Mouse (Mus musculus): Measurements from ENCODE around the gene Slk. TPM values are rescaled to one million over a fixed set of nuclear protein-coding genes. Genes with fewer than 3 reads are reported as not detected.

The Slk gene
- polyA plus RNA-seq, 1 experiment from 2014 or later: 11.8 TPM

DNA sequence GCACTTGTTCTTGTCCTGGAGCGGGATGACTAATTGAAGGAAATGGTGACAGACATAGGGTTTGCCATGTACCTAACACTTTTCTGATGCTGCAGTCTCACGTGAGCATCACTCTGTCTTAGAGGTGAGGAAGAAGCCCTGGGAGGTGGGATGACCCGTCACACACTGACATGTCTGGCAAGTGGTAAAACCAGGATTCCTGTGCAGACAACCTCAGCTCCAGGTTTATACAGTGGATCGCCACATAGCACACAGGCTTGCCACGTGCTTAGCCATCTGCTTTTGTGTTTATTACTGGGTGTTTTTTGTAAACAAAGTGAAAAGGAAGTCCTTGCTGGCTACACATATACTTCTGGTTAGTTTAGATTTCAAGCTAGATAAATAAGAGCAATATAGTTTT is 49.6 kb downstream of the Slk start:
- H3K27me3 ChIP-seq: no peaks in the 10 kb centered on the region
- no peaks in the 10 kb centered on the region for H3K9me3 ChIP-seq
- H3K4me2 ChIP-seq: no peak overlapping the region
- H3K4me1 ChIP-seq (replicated peaks): no peaks in the 10 kb centered on the region
- no peak overlapping the region for H3K27ac ChIP-seq
- H3K9ac ChIP-seq (replicated peaks): no peak overlapping the region
- H3K36me3 ChIP-seq: peaks cover 24% of the 10 kb centered on the region
- H3K4me3 ChIP-seq (replicated peaks): no peak overlapping the region
- no peak for ATAC-seq (ENCODE audit: insufficient number of reproducible peaks, insufficient read depth, low FRiP score, low TSS enrichment, low read depth)
- 75% methylated on average over 5 of the region's 5 CpGs for whole genome bisulfite sequencing

DNA sequence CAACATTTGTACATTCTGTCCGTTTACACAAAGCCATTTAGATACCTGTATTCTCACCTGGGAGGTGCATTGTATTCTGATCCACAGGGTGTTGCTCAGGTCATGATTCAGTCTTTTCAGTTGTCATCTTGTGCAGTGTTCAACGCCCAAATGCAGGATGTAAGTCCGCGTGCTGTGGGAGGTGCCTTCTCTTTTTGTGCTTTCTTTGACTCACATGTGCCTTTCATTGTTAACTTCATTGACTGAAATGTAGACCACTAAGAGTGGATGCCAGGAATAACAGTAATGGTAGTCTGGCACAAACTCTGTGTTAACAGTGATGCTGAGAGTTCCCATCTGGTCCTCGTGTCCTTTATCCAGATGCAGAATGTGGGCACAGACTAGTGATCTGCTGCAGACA is 50.9 kb downstream of the Slk start:
- 87% methylated on average over 5 of the region's 5 CpGs for WGBS
- no peak overlapping the region for H3K4me2 ChIP-seq
- no peak overlapping the region for H3K9ac ChIP-seq (replicated peaks)
- H3K4me1 ChIP-seq (replicated peaks): no peaks in the 10 kb centered on the region
- no peak for ATAC-seq (ENCODE audit: insufficient number of reproducible peaks, insufficient read depth, low FRiP score, low TSS enrichment, low read depth)
- no peaks in the 10 kb centered on the region for H3K9me3 ChIP-seq
- peaks cover 19% of the 10 kb centered on the region for H3K36me3 ChIP-seq
- no peak overlapping the region for H3K27ac ChIP-seq
- H3K27me3 ChIP-seq: no peaks in the 10 kb centered on the region
- no peak overlapping the region for H3K4me3 ChIP-seq (replicated peaks)

DNA sequence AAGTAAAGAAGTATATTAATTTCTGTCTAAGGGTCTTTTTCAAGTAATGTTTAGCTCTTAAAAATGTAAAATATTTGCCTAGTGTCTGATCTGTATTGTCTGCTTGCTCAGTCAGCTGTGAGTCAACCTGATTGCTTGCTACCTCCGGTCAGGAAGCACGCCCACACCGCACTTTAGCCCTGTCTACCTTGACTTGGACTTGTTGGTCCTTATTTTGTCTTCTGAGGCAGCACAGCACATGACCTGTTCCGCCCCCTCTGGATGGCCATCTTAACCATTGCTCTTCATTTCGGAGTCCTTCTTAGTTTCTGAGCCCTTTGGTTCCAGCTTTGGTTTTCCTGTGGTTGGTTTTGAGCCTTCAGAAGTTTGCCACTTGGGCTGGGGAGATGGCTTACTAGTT is 52.3 kb downstream of the Slk start:
- H3K9me3 ChIP-seq: no peaks in the 10 kb centered on the region
- no peaks in the 10 kb centered on the region for H3K27me3 ChIP-seq
- no peaks in the 10 kb centered on the region for H3K4me1 ChIP-seq (replicated peaks)
- no peak overlapping the region for H3K9ac ChIP-seq (replicated peaks)
- H3K4me2 ChIP-seq: no peak overlapping the region
- no peak overlapping the region for H3K27ac ChIP-seq
- H3K36me3 ChIP-seq: peaks cover 22% of the 10 kb centered on the region; the same call in 1 of the 2 replicates
- 96% methylated on average over 5 of the region's 5 CpGs for WGBS
- no peak overlapping the region for H3K4me3 ChIP-seq (replicated peaks)
- ATAC-seq (ENCODE audit: insufficient number of reproducible peaks, insufficient read depth, low FRiP score, low TSS enrichment, low read depth): no peak

DNA sequence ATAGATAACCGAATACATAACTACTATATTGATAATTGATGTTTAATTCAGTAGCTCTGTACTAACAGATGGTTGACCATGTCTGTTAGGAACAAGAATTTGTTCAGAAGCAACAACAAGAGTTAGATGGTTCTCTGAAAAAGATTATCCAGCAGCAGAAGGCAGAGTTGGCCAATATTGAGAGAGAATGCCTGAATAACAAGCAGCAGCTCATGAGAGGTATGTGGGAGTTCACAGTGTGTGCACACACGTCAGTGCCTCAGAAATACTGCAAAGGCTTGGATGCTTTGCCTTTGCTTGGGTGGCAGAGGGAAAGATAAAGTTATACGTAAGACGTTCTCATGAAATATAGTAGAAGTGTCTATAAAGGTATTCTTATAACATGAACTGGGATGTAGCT is 55.9 kb downstream of the Slk start:
- whole genome bisulfite sequencing: 92% methylated on average over 4 of the region's 4 CpGs
- Histone ChIP-seq H3K4me2 (no peak overlapping the region), H3K9ac (replicated peaks) (no peak overlapping the region), H3K4me3 (replicated peaks) (no peak overlapping the region), H3K36me3 (peaks cover 43% of the 10 kb centered on the region), H3K27me3 (no peaks in the 10 kb centered on the region), H3K4me1 (replicated peaks) (no peaks in the 10 kb centered on the region), H3K9me3 (no peaks in the 10 kb centered on the region), H3K27ac (no peak overlapping the region)
- ATAC-seq (ENCODE audit: insufficient number of reproducible peaks, insufficient read depth, low FRiP score, low TSS enrichment, low read depth): no peak

DNA sequence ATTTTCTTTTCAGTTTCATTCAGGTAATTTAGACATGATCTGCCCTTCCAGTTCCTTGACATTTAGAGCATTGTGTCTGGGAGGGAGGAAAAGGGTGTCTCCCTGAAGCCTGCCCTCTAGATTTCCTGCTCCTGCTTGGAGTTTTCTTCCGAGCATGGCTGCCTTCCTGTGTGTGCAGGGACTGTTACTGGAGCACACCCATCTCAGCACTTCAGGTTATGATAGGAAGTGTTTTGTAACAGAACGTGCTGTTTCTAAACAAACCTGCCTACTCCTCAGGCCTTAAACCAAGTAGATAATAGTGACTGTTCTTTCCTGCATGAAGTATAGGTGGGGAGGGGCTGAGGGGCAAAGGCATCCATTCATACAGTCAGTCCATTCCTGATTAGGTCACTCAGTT is 64.4 kb downstream of the Slk start:
- Histone ChIP-seq H3K4me1 (replicated peaks) (no peaks in the 10 kb centered on the region), H3K4me2 (no peak overlapping the region), H3K4me3 (replicated peaks) (no peak overlapping the region), H3K9me3 (no peaks in the 10 kb centered on the region), H3K36me3 (peaks cover 61% of the 10 kb centered on the region), H3K27ac (no peak overlapping the region), H3K27me3 (no peaks in the 10 kb centered on the region), H3K9ac (replicated peaks) (no peak overlapping the region)
- 73% methylated on average over 2 of the region's 2 CpGs for WGBS
- ATAC-seq (ENCODE audit: insufficient number of reproducible peaks, insufficient read depth, low FRiP score, low TSS enrichment, low read depth): no peak

DNA sequence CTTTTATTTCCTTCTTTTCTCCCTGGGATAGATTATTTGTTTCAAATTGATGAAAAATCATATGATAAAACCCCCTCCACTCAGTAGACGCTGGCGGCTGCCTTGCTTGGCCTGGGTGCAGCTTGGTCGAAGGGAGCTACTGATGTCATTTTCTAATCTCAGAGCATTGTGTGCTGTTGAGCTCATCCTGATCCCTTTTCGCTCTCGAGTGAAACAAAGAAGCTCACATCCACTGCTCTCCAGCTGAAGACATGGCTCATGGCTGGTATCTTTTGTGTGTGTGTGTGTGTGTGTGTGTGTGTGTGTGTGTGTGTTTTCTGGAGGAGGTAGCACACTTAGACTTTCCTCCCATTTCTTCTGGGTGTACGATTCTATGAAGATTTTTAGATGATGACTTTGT is 66.1 kb downstream of the Slk start:
- ATAC-seq (ENCODE audit: insufficient number of reproducible peaks, insufficient read depth, low FRiP score, low TSS enrichment, low read depth): no peak
- no peaks in the 10 kb centered on the region for H3K9me3 ChIP-seq
- peaks cover 45% of the 10 kb centered on the region for H3K36me3 ChIP-seq

DNA sequence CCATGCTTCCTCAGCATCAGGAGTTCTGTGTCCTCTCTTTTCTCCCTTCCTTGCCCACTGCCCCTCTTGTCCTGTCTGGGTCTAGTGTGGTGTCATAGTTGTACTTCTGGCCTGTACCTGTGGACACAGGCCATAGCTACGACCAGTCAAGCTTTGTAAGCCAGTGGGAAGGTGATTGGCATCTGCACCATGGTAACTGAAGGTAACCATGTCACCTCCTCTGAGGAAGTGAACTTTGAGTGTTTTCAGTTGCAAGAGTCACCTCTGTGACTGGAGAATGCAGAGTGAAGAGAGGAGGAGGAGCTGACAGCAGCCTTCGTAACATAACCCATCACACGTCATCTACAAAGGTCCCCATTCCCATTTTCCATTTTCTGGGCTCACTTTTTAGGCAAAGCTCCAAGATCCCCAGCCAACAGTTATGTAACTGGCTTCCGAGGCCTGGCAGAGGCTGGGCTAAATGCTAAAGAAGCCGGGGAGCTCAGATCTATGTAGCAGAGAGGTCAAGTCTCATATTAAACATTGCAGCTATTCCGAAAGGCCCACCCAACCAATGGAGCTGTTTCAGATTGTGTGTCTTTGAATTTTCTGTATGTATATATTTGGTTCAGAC is 67.1 kb downstream of the Slk start:
- Histone ChIP-seq H3K4me2 (no peak overlapping the region), H3K4me3 (replicated peaks) (no peak overlapping the region), H3K36me3 (peaks cover 34% of the 10 kb centered on the region), H3K9ac (replicated peaks) (no peak overlapping the region), H3K9me3 (no peaks in the 10 kb centered on the region), H3K4me1 (replicated peaks) (no peaks in the 10 kb centered on the region), H3K27ac (no peak overlapping the region), H3K27me3 (no peaks in the 10 kb centered on the region)
- ATAC-seq (ENCODE audit: insufficient number of reproducible peaks, insufficient read depth, low FRiP score, low TSS enrichment, low read depth): no peak
- 94% methylated on average over 6 of the region's 6 CpGs for WGBS

More for the DNA sequence above, 66.1 kb downstream of the Slk start:
- Histone ChIP-seq H3K27me3 (no peaks in the 10 kb centered on the region), H3K9ac (replicated peaks) (no peak overlapping the region), H3K4me3 (replicated peaks) (no peak overlapping the region), H3K27ac (no peak overlapping the region), H3K4me1 (replicated peaks) (no peaks in the 10 kb centered on the region), H3K4me2 (no peak overlapping the region)
- WGBS: 93% methylated on average over 6 of the region's 6 CpGs

DNA sequence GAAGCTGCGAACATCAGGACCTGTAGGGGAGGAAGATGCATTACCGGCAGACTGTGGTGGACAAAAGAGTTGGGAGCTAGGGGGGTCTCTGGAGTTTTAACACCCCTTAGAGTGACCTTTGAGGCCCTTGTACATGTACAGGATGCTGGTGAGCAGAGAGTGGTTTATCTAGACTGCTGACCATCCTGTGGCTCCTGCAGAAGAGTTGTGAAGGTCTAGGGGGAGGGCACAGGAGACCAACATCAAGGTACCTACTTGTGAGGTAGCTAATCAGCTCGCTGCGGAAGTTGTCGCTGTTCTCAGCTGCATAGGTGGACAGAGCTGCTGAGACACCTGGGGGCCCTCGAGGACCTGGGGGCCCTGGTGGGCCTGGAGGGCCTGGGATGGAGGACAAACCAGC is 69.6 kb downstream of the Slk start:
- Histone ChIP-seq H3K4me1 (replicated peaks) (no peaks in the 10 kb centered on the region), H3K9ac (replicated peaks) (no peak overlapping the region), H3K4me2 (no peak overlapping the region), H3K36me3 (peaks cover 21% of the 10 kb centered on the region; the same call in 1 of the 2 replicates), H3K27ac (no peak overlapping the region), H3K27me3 (no peaks in the 10 kb centered on the region), H3K4me3 (replicated peaks) (no peak overlapping the region), H3K9me3 (no peaks in the 10 kb centered on the region)
- no peak for ATAC-seq (ENCODE audit: insufficient number of reproducible peaks, insufficient read depth, low FRiP score, low TSS enrichment, low read depth)
- 89% methylated on average over 6 of the region's 6 CpGs for WGBS

DNA sequence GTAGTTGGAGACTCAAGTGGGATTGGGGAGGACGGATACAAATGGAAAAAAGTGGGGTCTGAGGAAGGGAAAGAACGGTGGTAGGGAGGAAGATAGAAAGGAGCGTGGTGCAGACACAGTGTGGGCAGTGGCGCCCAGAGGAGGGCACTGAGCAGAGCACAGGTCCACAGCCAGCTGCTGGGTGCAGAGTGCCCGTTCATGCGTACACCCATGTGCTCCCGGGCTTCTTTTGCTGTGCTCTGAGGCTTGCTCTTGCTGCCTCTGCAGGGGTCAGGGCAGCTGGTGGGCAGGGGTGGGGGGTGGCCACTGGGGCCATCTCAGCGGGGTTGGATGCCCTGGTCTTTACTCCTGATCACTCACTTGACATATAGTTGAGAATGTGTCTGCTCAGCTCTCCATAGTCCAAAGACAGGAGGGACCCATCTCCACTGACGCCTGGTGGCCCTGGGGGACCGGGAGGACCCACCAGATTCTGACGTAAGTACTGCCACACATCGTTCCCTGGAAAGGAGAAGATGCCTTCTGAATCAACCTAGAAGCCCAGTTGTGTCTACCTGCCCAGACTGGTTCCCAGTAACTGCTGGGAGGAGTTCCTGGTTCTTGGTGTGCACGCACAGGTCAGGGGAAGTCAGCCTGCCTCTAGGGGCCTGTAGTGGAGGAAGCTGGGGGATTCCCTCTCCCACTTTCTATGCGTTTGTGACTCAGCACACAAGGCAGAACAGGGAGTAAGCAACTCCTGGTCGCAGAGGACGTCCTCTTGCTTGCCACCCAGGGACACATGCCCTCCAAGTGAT is 71.1 kb downstream of the Slk start:
- H3K4me2 ChIP-seq: no peak overlapping the region
- WGBS: 87% methylated on average over 16 of the region's 16 CpGs
- H3K27me3 ChIP-seq: no peaks in the 10 kb centered on the region
- H3K36me3 ChIP-seq: peaks cover 15% of the 10 kb centered on the region; the same call in 1 of the 2 replicates
- no peak for ATAC-seq (ENCODE audit: insufficient number of reproducible peaks, insufficient read depth, low FRiP score, low TSS enrichment, low read depth)
- no peak overlapping the region for H3K4me3 ChIP-seq (replicated peaks)
- H3K9me3 ChIP-seq: no peaks in the 10 kb centered on the region
- H3K27ac ChIP-seq: no peak overlapping the region
- no peaks in the 10 kb centered on the region for H3K4me1 ChIP-seq (replicated peaks)
- H3K9ac ChIP-seq (replicated peaks): no peak overlapping the region

DNA sequence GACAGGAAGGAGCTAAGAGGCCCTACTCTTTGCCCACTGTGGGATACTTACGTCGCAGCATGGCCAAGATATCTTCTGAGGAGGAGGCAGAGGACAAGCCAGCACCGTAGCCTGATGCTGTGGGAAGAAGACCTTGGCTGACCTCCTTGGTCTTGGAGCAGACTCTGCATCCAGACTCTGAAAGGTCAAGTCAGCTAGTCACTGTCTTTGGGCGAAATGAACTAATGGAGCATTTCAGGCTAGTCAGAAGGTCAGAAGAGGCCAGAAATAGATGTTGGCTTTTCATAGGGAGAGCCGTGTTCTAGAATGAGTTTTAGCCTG is 71.6 kb downstream of the Slk start:
- Histone ChIP-seq H3K4me2 (no peak overlapping the region), H3K9ac (replicated peaks) (no peak overlapping the region), H3K4me1 (replicated peaks) (peaks cover 5% of the 10 kb centered on the region), H3K36me3 (peaks cover 15% of the 10 kb centered on the region; the same call in 1 of the 2 replicates), H3K27ac (no peak overlapping the region), H3K27me3 (no peaks in the 10 kb centered on the region), H3K4me3 (replicated peaks) (no peak overlapping the region), H3K9me3 (no peaks in the 10 kb centered on the region)
- no peak for ATAC-seq (ENCODE audit: insufficient number of reproducible peaks, insufficient read depth, low FRiP score, low TSS enrichment, low read depth)
- WGBS: 87% methylated on average over 5 of the region's 5 CpGs

DNA sequence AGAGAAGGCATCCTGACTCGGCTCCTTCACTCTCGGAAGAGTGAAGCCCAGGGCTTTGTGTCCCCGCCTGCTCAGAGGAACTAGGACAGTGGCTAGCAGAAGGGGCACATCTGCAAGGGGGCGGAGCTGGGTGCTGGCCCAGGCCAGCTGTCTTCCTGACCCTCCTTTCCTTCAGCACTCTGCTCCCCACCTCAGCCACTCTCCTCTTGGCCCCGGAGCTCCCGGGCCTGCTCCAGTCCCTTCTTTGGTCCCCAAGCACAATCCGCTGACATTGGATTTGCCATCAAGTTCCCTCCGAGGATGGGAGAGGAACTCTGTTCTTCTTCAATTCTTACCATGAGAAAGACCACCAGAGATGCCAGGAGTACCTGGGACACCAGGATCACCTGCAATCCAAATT is 72.8 kb downstream of the Slk start:
- no peak overlapping the region for H3K4me2 ChIP-seq
- no peaks in the 10 kb centered on the region for H3K27me3 ChIP-seq
- WGBS: 69% methylated on average over 8 of the region's 8 CpGs
- peaks cover 6% of the 10 kb centered on the region for H3K4me1 ChIP-seq (replicated peaks)
- H3K9me3 ChIP-seq: no peaks in the 10 kb centered on the region
- H3K27ac ChIP-seq: no peak overlapping the region
- H3K36me3 ChIP-seq: peaks cover 10% of the 10 kb centered on the region; the same call in 1 of the 2 replicates
- no peak overlapping the region for H3K9ac ChIP-seq (replicated peaks)
- H3K4me3 ChIP-seq (replicated peaks): no peak overlapping the region
- ATAC-seq (ENCODE audit: insufficient number of reproducible peaks, insufficient read depth, low FRiP score, low TSS enrichment, low read depth): no peak

DNA sequence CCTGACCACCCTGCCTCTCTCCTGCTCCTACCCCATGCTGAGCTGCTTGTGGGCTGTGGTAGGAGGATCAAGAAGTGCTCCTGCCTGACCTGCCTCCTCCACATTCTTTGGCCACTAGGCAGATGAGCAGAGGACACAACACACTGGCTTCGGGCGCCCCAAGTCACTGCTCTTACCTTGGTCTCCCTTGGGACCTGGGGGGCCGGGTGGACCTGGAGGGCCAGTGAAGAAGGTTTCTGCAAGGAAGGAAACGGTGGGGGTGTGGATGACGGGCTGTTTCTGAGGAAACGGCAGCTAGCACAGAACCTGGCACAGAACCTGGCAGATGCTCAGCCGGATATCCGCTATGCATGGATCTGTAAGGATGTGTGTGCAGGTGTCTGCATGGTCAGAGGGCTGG is 73.7 kb downstream of the Slk start:
- Histone ChIP-seq H3K27ac (no peak overlapping the region), H3K36me3 (0 out of 2 replicates have a peak, but pooled peaks cover 4% of the 10 kb centered on the region), H3K4me1 (replicated peaks) (peaks cover 6% of the 10 kb centered on the region), H3K4me3 (replicated peaks) (no peak overlapping the region), H3K9me3 (no peaks in the 10 kb centered on the region), H3K4me2 (no peak overlapping the region), H3K27me3 (no peaks in the 10 kb centered on the region), H3K9ac (replicated peaks) (no peak overlapping the region)
- no peak for ATAC-seq (ENCODE audit: insufficient number of reproducible peaks, insufficient read depth, low FRiP score, low TSS enrichment, low read depth)
- 84% methylated on average over 8 of the region's 8 CpGs for WGBS

Data from limb, embryonic 12.5 days (tissue).